Mouse (Mus musculus) E14TG2a.4 (cell line): Measurements from ENCODE around the gene Lekr1.

Source experiments
- CTCF ChIP-seq: conservative IDR thresholded peaks from 2 replicates; pipeline ENCODE4 v1.5.1; 2014; ENCODE audit warnings: low read length
- NANOG ChIP-seq: IDR thresholded peaks from 2 replicates; pipeline ENCODE4 v1.6.1; 2014; ENCODE audit warnings: borderline replicate concordance, low read length, mixed read lengths
- POU5F1 ChIP-seq: IDR thresholded peaks from 2 replicates; pipeline ENCODE4 v1.6.1; 2014; ENCODE audit warnings: low read length, borderline replicate concordance

- TF ChIP-seq CTCF (no peak), POU5F1 (no peak), NANOG (no peak)
Measured at GRCm38 (mm10) chr3:65627021-65627706, 38.9 kb upstream of the Lekr1 start.
